ENCODE assay signal across 10 mouse cellular contexts in genomic region chr19:31530616-31531015, GRCm38 (mm10).
A peak's percentile ranks its signal among the peaks of the same experiment; 100 is the strongest.
DNase-seq lines count a peak whose midpoint lies in the region; ATAC-seq and TF ChIP-seq lines count a peak whose summit lies in the region.
"Had no signal": no experiment of that assay in that cellular context is flagged by ENCODE, and none has a peak within 500 bp of the region (broad histone marks: within the 10 kb centered on the region; RNA-seq: fewer than 3 reads in every experiment).

No protein-coding gene starts in this region.

- no peaks in the 10 kb centered on the region for H3K9me3 ChIP-seq in liver, postnatal 0 days (ENCODE audit: low read length)
- H3K9me3 ChIP-seq in embryonic facial prominence, embryonic 10.5 days, result no peaks in the 10 kb centered on the region
- H3K9me3 ChIP-seq in midbrain, embryonic 10.5 days (replicated peaks), result no peaks in the 10 kb centered on the region
- H3K9me3 ChIP-seq: forebrain, embryonic 10.5 days; liver, embryonic 15.5 days had no signal

- H3K27me3 ChIP-seq in liver, postnatal 0 days (ENCODE audit: insufficient read depth, low read length), result no peaks in the 10 kb centered on the region
- H3K27me3 ChIP-seq in embryonic facial prominence, embryonic 10.5 days (replicated peaks; ENCODE audit: low read depth, poor library complexity, severe bottlenecking), result no peaks in the 10 kb centered on the region
- no peaks in the 10 kb centered on the region for H3K27me3 ChIP-seq in midbrain, embryonic 10.5 days (ENCODE audit: low read depth, poor library complexity, severe bottlenecking)
- H3K27me3 ChIP-seq: liver, embryonic 15.5 days had no signal

- no peak overlapping the region for H3K4me2 ChIP-seq in liver, postnatal 0 days (ENCODE audit: low read depth, low read length)
- H3K4me2 ChIP-seq: liver, embryonic 15.5 days had no signal

- H3K9ac ChIP-seq in liver, postnatal 0 days (replicated peaks), result no peak overlapping the region
- H3K9ac ChIP-seq: liver, embryonic 15.5 days had no signal

- intact Hi-C loops in gastrocnemius, adult 2 months (cut with DNase I), result no loop called here

- H3K27ac ChIP-seq in liver, postnatal 0 days (ENCODE audit: low read depth), result no peak overlapping the region
- H3K27ac ChIP-seq in embryonic facial prominence, embryonic 10.5 days (replicated peaks), result peak overlapping the region; percentile 72
- H3K27ac ChIP-seq in gastrocnemius, adult 2 months, result no peak overlapping the region
- H3K27ac ChIP-seq in midbrain, embryonic 10.5 days (replicated peaks), result no peak overlapping the region
- H3K27ac ChIP-seq: liver, embryonic 15.5 days had no signal

- no peaks in the 10 kb centered on the region for H3K4me1 ChIP-seq in liver, postnatal 0 days (ENCODE audit: insufficient read depth)
- H3K4me1 ChIP-seq in embryonic facial prominence, embryonic 10.5 days, result peaks cover 27% of the 10 kb centered on the region
- peaks cover 11% of the 10 kb centered on the region for H3K4me1 ChIP-seq in midbrain, embryonic 10.5 days
- H3K4me1 ChIP-seq: liver, embryonic 15.5 days had no signal

- 30% methylated on average over 5 of the region's 5 CpGs for WGBS in liver, postnatal 0 days (ENCODE audit: insufficient replicate concordance)
- WGBS in embryonic facial prominence, embryonic 10.5 days, result 74% methylated on average over 5 of the region's 5 CpGs
- WGBS in midbrain, embryonic 10.5 days, result 69% methylated on average over 5 of the region's 5 CpGs

- H3K36me3 ChIP-seq in liver, postnatal 0 days (replicated peaks; ENCODE audit: insufficient read depth, low read length), result no peaks in the 10 kb centered on the region
- no peaks in the 10 kb centered on the region for H3K36me3 ChIP-seq in embryonic facial prominence, embryonic 10.5 days (replicated peaks)
- H3K36me3 ChIP-seq in midbrain, embryonic 10.5 days, result no peaks in the 10 kb centered on the region
- H3K36me3 ChIP-seq: forebrain, embryonic 10.5 days; liver, embryonic 15.5 days had no signal

- no peak overlapping the region for H3K4me3 ChIP-seq in liver, postnatal 0 days (ENCODE audit: low read depth, low read length)
- no peak overlapping the region for H3K4me3 ChIP-seq in embryonic facial prominence, embryonic 10.5 days
- H3K4me3 ChIP-seq in gastrocnemius, adult 2 months, result no peak overlapping the region
- no peak overlapping the region for H3K4me3 ChIP-seq in midbrain, embryonic 10.5 days
- H3K4me3 ChIP-seq: forebrain, embryonic 10.5 days; liver, embryonic 15.5 days had no signal

- no peak for TF ChIP-seq EP300 in liver, postnatal 0 days (IDR thresholded peaks at IDR 0.05; ENCODE audit: low read depth)

- TF ChIP-seq CTCF in liver, postnatal 0 days (IDR thresholded peaks at IDR 0.05; ENCODE audit: low read depth), result no peak
- TF ChIP-seq CTCF in gastrocnemius, adult 2 months (IDR thresholded peaks at IDR 0.05), result no peak

- no peak for ATAC-seq in liver, postnatal 0 days

- DNase-seq in liver, result peak; percentile 7
- DNase-seq in liver, postnatal 0 days, result no peak
- no peak for DNase-seq in embryonic facial prominence, embryonic 10.5 days (ENCODE audit: low spot score)
- peak; percentile 76 for DNase-seq in kidney, postnatal 14 days
- DNase-seq in ovary, postnatal 14 days (ENCODE audit: low spot score), result peak; percentile 16
- no peak for DNase-seq in spleen, adult 12 weeks (ENCODE audit: low spot score)
- no peak for DNase-seq in gastrocnemius, adult 2 months
- no peak for DNase-seq in midbrain, embryonic 10.5 days (ENCODE audit: low spot score)

Comparison
In these comparisons a context has a peak if more than half of its experiments do, and no peak if none do; other contexts are left out.
1. DNase-seq: peak in liver (single experiment), kidney, postnatal 14 days (single experiment) and ovary, postnatal 14 days (single experiment); none in liver, postnatal 0 days (single experiment), embryonic facial prominence, embryonic 10.5 days (single experiment), spleen, adult 12 weeks (single experiment), gastrocnemius, adult 2 months (single experiment) and midbrain, embryonic 10.5 days (single experiment).